Mouse (Mus musculus) heart, adult 11 months (tissue): ENCODE measurements around the gene Kcnk5.

Source experiments
- DNase-seq: peaks from one replicate; pipeline ENCODE4 v3.0.0; 2022

Kcnk5 gene

GRCm38 (mm10) chr14:20162686-20163085 is 18.9 kb downstream of the Kcnk5 start:
- no peak for DNase-seq

- DNase-seq: no peak
These were observed 22.6 kb downstream of the Kcnk5 start for GRCm38 (mm10) chr14:20158727-20159681.

- no peak for DNase-seq
These were observed 24.0 kb downstream of the Kcnk5 start for GRCm38 (mm10) chr14:20157595-20157994.

GRCm38 (mm10) chr14:20155718-20156117 is 25.9 kb downstream of the Kcnk5 start:
- DNase-seq: no peak

- no peak for DNase-seq
These were observed 26.7 kb downstream of the Kcnk5 start for GRCm38 (mm10) chr14:20154937-20155336.

- no peak for DNase-seq
These were observed 27.4 kb downstream of the Kcnk5 start for GRCm38 (mm10) chr14:20154245-20154644.

GRCm38 (mm10) chr14:20149127-20150080 is 32.2 kb downstream of the Kcnk5 start:
- no peak for DNase-seq

GRCm38 (mm10) chr14:20148514-20148913 is 33.1 kb downstream of the Kcnk5 start:
- DNase-seq: no peak

- DNase-seq: no peak
These were observed 33.8 kb downstream of the Kcnk5 start for GRCm38 (mm10) chr14:20147854-20148253.

- no peak for DNase-seq
These were observed 37.5 kb downstream of the Kcnk5 start for GRCm38 (mm10) chr14:20144093-20144492.

- no peak for DNase-seq
These were observed 42.9 kb downstream of the Kcnk5 start, which contains the start of gene Saysd1 for GRCm38 (mm10) chr14:20138484-20139355. Gene Saysd1, minus strand, starts transcription at chr14:20138534.

GRCm38 (mm10) chr14:20134965-20135671 is 46.5 kb downstream of the Kcnk5 start:
- DNase-seq: no peak

GRCm38 (mm10) chr14:20128162-20128561 is 53.4 kb downstream of the Kcnk5 start:
- DNase-seq: no peak

GRCm38 (mm10) chr14:20127406-20128087 is 54.1 kb downstream of the Kcnk5 start:
- peak; percentile 85 for DNase-seq

GRCm38 (mm10) chr14:20120868-20121267 is 60.7 kb downstream of the Kcnk5 start:
- no peak for DNase-seq

- no peak for DNase-seq
These were observed 61.6 kb downstream of the Kcnk5 start for GRCm38 (mm10) chr14:20120012-20120411.

GRCm38 (mm10) chr14:20116149-20116605 is 65.4 kb downstream of the Kcnk5 start:
- peak; percentile 94 for DNase-seq

GRCm38 (mm10) chr14:20114951-20115350 is 66.7 kb downstream of the Kcnk5 start:
- no peak for DNase-seq

GRCm38 (mm10) chr14:20113964-20114363 is 67.6 kb downstream of the Kcnk5 start:
- DNase-seq: peak; percentile 95

- DNase-seq: no peak
These were observed 68.2 kb downstream of the Kcnk5 start for GRCm38 (mm10) chr14:20113189-20113961.
